Mouse (Mus musculus) stomach, embryonic 16.5 days (tissue): ENCODE data around the gene Tecr. TPM values are rescaled to one million over a fixed set of nuclear protein-coding genes. Genes with fewer than 3 reads are reported as not detected.

Source experiments
- ATAC-seq: fragments of 200-750 bp; cut with Nextera tagmentation; 2 replicates; pipeline ENCODE4 v1.8.0; 2017; ENCODE audit warnings: moderate number of reproducible peaks, moderate TSS enrichment; ENCODE audit not compliant: insufficient read depth, low FRiP score
- H3K27ac ChIP-seq: fragments of 300-500 bp; sonication (generic); 2 replicates; pipeline ENCODE4 v1.5.1; 2014; ENCODE audit warnings: low read length
- H3K27me3 ChIP-seq: fragments of 300-500 bp; sonication (generic); 2 replicates; pipeline ENCODE4 v1.6.1; 2014; ENCODE audit warnings: low read length, control low read depth, mixed read lengths; ENCODE audit not compliant: control insufficient read depth, insufficient read depth
- H3K36me3 ChIP-seq: fragments of 300-500 bp; sonication (generic); 2 replicates; pipeline ENCODE4 v1.6.1; 2014; ENCODE audit warnings: low read length; ENCODE audit not compliant: control insufficient read depth, insufficient read depth
- H3K4me1 ChIP-seq: fragments of 300-500 bp; sonication (generic); 2 replicates; pipeline ENCODE4 v1.6.1; 2014; ENCODE audit warnings: low read length, control low read depth, mixed read lengths; ENCODE audit not compliant: control insufficient read depth, insufficient read depth
- H3K4me2 ChIP-seq: fragments of 300-500 bp; sonication (generic); 2 replicates; pipeline ENCODE4 v1.6.1; 2014; ENCODE audit warnings: low read depth, low read length, mixed read lengths
- H3K4me3 ChIP-seq: fragments of 300-500 bp; sonication (generic); replicated peaks from 2 replicates; pipeline ENCODE4 v1.5.1; 2014; ENCODE audit warnings: mild to moderate bottlenecking, low read length
- H3K9ac ChIP-seq: fragments of 300-500 bp; sonication (generic); 2 replicates; pipeline ENCODE4 v1.6.1; 2014; ENCODE audit warnings: low read length
- H3K9me3 ChIP-seq: fragments of 300-500 bp; sonication (generic); replicated peaks from 2 replicates; pipeline ENCODE4 v1.6.1; 2016; ENCODE audit warnings: low read length, control low read depth; ENCODE audit not compliant: control insufficient read depth
- WGBS: fragments of 180-500 bp; shearing (Covaris S2); extraction: QIAGEN DNeasy Blood & Tissue Kit; methylation state at CpG from one replicate; pipeline ENCODE4 v1.1.7; 2014; 5-methylcytosine and 5-hydroxymethylcytosine counted together
- polyA plus RNA-seq: library from polyadenylated mRNA; unstranded; fragments of >200 nt; fragmentation: Nextera tagmentation; extraction: Ambion mirVana; gene quantifications from 2 replicates; pipeline ENCODE4 v1.2.1, GENCODE M21; 2015

Tecr gene
- polyA plus RNA-seq, 1 experiment from 2014 or later = 503 TPM

DNA sequence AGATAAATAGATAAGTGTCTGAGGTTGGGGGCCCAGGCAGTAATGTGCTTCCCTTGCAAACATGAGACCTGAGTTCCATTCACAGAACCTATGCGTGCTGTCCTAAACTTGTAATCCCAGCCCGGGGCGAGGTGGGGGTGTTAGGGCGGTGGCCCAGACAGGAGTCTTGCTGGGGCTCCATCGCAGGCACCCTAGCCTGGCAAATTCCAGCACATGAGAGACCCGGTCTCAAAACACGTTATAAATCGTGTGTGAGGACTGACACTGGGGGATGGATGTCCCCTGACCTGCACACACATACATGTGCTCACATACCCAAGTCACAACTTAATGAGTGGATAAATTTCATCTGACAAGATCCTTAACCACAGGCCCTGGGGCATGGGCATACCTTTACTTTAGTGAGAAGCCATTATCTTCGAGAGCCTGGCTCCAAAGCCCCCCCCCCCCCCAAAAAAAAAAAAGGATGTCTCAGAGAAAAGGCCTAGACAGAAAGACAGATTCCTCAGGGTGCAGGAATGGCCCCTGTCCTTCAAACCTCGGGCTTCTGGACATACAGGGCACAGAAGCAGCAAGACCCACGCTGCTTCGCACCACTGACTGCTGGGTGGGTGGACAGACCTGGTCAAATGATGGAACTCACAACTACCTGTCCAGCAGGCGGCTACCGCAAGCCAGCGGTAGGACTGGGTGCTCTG is 14.1 kb upstream of the Tecr start:
- 52% methylated on average over 15 of the region's 15 CpGs for WGBS
- Histone ChIP-seq H3K9me3 (no peaks in the 10 kb centered on the region), H3K36me3 (no peaks in the 10 kb centered on the region), H3K27me3 (no peaks in the 10 kb centered on the region), H3K27ac (no peak overlapping the region), H3K4me1 (no peaks in the 10 kb centered on the region), H3K4me3 (peak overlapping the region; percentile 42), H3K9ac (peak overlapping the region; percentile 69), H3K4me2 (peak overlapping the region; percentile 72)
- ATAC-seq = no peak

DNA sequence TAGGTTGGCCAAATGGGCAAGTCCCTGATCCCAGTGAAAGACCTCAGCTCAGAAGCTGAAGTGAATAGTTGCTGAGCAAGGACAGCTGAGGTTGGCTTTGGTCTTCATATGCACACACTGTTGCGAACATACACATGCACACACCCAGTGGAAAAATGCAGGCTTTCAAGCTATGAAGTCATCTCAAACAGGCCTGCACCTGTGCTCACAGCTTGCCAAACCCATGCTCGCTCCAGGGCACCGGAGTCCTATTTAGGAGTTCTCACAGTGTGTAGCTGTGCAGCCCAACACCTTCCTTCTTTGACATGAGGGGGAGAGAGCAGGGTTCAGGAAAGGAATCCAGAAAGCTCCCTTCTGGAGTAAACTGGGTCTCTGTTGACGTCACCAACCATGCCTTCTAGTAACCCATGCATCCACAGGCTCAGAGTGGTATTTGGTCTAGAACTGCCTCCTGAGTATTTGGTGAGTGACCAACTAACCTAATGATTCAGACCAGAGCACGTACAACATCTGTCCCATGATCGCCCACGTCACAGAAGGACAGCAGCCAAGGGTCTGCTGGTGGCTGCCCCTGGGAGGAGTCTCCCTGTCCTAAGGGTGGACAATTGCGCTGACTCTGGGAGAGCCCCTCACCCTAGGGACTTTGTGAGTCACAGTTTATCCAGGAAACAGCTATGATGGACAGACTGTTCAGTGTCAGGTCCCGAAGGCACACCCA is 12.0 kb upstream of the Tecr start:
- no peaks in the 10 kb centered on the region for H3K9me3 ChIP-seq
- H3K4me3 ChIP-seq = no peak overlapping the region
- peak; percentile 81; the same call in 1 of the 2 replicates for ATAC-seq
- H3K36me3 ChIP-seq = no peaks in the 10 kb centered on the region
- WGBS = 68% methylated on average over 9 of the region's 9 CpGs
- no peak overlapping the region for H3K9ac ChIP-seq
- H3K4me2 ChIP-seq = no peak overlapping the region
- no peaks in the 10 kb centered on the region for H3K27me3 ChIP-seq
- H3K4me1 ChIP-seq = no peaks in the 10 kb centered on the region
- peak overlapping the region; percentile 78 for H3K27ac ChIP-seq

DNA sequence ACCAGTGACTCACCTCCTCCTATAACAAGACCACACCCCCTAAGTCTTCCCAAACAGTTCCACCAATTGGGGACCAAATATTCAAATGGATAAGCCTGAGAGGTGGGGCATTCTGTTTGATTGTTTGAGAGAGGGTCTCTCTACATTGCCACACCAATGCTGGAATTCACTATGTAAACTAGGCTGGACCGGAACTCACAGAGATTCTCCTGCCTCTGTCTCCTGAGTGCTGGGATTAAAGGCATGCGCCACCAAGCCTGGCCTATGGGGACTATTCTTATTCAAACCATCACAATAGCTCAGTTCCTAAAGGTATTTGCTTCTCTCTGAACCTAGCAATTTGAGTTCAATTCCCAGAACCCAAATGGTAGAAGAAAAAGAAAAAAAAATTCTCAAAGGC is 10.8 kb upstream of the Tecr start:
- Histone ChIP-seq H3K4me1 (no peaks in the 10 kb centered on the region), H3K27me3 (no peaks in the 10 kb centered on the region), H3K9me3 (no peaks in the 10 kb centered on the region), H3K36me3 (no peaks in the 10 kb centered on the region), H3K4me2 (no peak overlapping the region), H3K27ac (no peak overlapping the region), H3K9ac (no peak overlapping the region), H3K4me3 (no peak overlapping the region)
- 94% methylated on average over 2 of the region's 2 CpGs for whole genome bisulfite sequencing
- no peak for ATAC-seq

DNA sequence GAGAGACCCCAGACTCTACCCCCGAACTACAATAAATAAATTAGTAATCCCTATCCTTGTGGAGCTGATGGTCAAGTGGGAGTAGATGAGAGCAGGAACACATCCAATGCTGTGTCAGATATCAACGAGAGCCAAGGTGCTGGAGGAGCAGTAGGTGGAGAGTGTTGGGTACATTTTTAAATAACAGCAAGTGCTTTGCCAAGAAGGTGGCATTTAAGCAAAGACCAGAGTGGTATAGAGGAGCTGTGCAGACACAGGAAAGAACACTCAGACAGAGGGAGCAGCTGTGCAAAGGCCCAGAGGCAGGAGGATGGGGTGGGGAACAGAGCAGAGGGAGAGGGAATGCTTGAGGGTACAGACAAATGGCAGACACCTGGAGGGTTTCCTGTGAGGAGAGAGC is 9.3 kb upstream of the Tecr start:
- WGBS = 75% methylated on average over 2 of the region's 2 CpGs
- no peaks in the 10 kb centered on the region for H3K27me3 ChIP-seq
- no peak for ATAC-seq

DNA sequence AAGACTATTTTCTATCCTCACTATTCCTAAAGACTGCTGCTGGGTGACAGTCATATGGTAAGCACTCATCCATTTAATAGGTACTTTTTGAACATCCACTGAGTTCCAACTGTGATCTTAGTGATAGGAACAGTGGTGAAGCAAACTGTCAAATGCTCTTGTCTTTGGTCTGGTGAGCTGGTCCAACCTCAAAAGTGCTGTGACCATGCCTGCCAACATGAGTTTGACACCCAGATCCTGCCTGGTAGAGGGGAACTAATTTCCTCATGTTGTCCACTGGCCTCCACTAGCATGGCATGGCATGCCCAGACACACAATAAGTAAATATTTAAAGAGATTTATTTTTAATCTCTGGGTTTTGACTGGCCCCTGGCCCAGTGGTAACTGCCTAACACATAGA is 8.9 kb upstream of the Tecr start:
- no peaks in the 10 kb centered on the region for H3K9me3 ChIP-seq
- H3K9ac ChIP-seq = no peak overlapping the region
- H3K4me1 ChIP-seq = no peaks in the 10 kb centered on the region
- H3K27ac ChIP-seq = no peak overlapping the region
- no peak overlapping the region for H3K4me2 ChIP-seq
- H3K27me3 ChIP-seq = no peaks in the 10 kb centered on the region
- ATAC-seq = no peak
- H3K4me3 ChIP-seq = no peak overlapping the region
- peaks cover 9% of the 10 kb centered on the region for H3K36me3 ChIP-seq

More for the DNA sequence above, 9.3 kb upstream of the Tecr start:
- Histone ChIP-seq H3K9ac (no peak overlapping the region), H3K4me3 (no peak overlapping the region), H3K4me2 (no peak overlapping the region), H3K9me3 (no peaks in the 10 kb centered on the region), H3K27ac (no peak overlapping the region), H3K4me1 (no peaks in the 10 kb centered on the region), H3K36me3 (peaks cover 4% of the 10 kb centered on the region; the same call in 1 of the 2 replicates)

DNA sequence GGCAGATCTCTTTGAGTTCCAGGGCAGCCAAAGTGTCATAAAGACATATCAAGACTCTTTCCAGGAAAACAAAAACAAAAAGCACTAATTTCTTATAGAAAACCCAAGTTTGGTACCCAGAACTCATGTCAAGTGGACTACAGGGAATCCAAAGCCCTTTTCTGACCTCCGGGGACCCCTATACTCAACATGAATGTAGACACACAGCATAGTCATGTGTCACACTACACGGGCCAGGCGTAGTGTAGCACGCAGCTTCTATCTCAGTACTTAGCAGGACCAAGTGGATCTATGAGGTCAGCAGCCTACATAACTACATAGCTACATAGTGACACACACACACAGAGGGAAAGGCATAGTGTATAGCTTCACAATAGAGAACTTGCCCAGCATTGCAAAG is 5.9 kb upstream of the Tecr start:
- H3K4me1 ChIP-seq = peaks cover 15% of the 10 kb centered on the region
- no peaks in the 10 kb centered on the region for H3K27me3 ChIP-seq
- H3K9ac ChIP-seq = no peak overlapping the region
- H3K36me3 ChIP-seq = peaks cover 23% of the 10 kb centered on the region
- no peak overlapping the region for H3K4me2 ChIP-seq
- H3K4me3 ChIP-seq = no peak overlapping the region
- no peak overlapping the region for H3K27ac ChIP-seq
- ATAC-seq = no peak
- 96% methylated on average over 4 of the region's 4 CpGs for WGBS
- H3K9me3 ChIP-seq = no peaks in the 10 kb centered on the region

DNA sequence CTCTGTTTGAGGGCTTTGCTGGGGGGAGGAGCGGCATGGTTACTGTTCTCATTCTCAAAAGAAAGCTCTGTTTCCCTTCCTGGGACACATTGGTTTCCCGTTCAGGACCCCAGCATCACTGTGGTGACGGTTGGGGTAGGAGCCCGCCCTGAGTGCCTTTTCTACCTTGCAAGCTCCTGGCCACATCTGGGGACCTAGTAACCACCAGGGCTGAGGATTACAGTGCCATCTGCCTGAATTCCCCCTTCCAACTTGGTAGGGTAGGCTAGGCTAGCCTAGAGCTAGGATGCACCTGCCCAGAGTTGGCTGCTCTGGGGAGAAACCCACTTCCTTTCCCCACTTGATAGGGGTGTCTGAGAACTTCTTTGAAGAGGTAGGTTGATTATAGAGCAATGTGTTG is 4.2 kb upstream of the Tecr start:
- no peak overlapping the region for H3K4me3 ChIP-seq
- H3K36me3 ChIP-seq = peaks cover 23% of the 10 kb centered on the region
- H3K9ac ChIP-seq = no peak overlapping the region
- H3K4me2 ChIP-seq = no peak overlapping the region
- no peak for ATAC-seq
- 94% methylated on average over 4 of the region's 4 CpGs for WGBS
- H3K9me3 ChIP-seq = no peaks in the 10 kb centered on the region
- H3K27ac ChIP-seq = no peak overlapping the region
- peaks cover 15% of the 10 kb centered on the region for H3K4me1 ChIP-seq
- H3K27me3 ChIP-seq = no peaks in the 10 kb centered on the region

DNA sequence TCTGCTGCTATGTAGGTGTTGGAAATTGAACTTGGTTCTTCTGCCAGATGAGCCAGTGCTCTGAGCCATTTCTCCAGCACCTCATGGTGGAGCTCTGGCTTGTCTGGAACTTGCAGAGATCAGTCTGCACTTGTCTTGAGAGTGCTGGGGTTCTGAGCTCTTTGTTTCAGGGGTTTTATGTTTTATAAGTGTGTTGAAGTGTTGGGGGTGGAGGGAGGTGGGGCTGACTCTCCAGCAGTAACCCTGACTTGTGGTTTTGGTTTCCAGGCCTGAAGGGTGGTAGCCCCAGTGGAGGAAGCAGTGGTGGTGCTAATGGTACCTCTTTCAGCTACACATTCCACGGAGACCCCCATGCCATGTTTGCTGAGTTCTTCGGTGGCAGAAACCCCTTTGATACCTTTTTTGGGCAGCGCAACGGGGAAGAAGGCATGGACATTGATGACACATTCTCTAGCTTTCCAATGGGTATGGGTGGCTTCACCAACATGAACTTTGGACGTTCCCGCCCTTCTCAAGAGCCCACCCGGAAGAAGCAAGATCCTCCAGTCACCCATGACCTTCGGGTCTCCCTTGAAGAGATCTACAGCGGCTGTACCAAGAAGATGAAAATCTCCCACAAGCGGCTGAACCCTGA is 1.9 kb upstream of the Tecr start:
- Histone ChIP-seq H3K27ac (peak overlapping the region; percentile 98; the same call in 1 of the 2 replicates), H3K4me1 (peaks cover 15% of the 10 kb centered on the region), H3K4me3 (peak overlapping the region; percentile 83), H3K9ac (peak overlapping the region; percentile 92), H3K4me2 (peak overlapping the region; percentile 78), H3K36me3 (peaks cover 23% of the 10 kb centered on the region), H3K27me3 (no peaks in the 10 kb centered on the region), H3K9me3 (no peaks in the 10 kb centered on the region)
- 87% methylated on average over 10 of the region's 10 CpGs for WGBS
- no peak for ATAC-seq

DNA sequence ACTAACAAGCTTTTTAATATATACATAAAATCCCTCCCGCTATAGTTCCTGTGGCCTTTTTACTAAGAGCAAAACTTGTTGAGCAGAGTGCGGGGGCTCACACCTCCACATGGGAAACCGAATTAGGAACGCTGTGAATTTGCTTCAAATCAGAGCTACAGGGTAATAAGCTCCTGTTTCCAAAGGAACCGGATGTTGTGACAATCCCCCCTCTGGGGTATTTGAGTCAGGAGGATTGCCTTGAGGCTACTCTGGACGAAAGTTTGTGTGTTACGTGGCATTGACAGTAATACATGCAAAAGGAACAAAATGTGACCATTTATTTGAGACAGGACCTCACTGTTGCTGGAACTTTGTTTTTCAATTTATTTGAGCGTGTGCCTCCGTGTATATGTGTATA is 1.3 kb upstream of the Tecr start:
- H3K27ac ChIP-seq = peak overlapping the region; percentile 98
- WGBS = 22% methylated on average over 9 of the region's 9 CpGs

More for the DNA sequence above, 1.3 kb upstream of the Tecr start:
- Histone ChIP-seq H3K4me2 (peak overlapping the region; percentile 78), H3K9ac (peak overlapping the region; percentile 92), H3K4me1 (peaks cover 15% of the 10 kb centered on the region), H3K36me3 (peaks cover 23% of the 10 kb centered on the region), H3K27me3 (no peaks in the 10 kb centered on the region), H3K4me3 (peak overlapping the region; percentile 83), H3K9me3 (no peaks in the 10 kb centered on the region)
- ATAC-seq = no peak
